Mouse (Mus musculus) testis, adult 2 months (tissue): Measurements from ENCODE around the gene Efcab11.

ENCODE experiments used
- CTCF ChIP-seq: fragments of 200-500 bp; IDR thresholded peaks from 2 replicates; pipeline ENCODE4 v1.5.1; 2012; ENCODE audit warnings: low read depth, mild to moderate bottlenecking, inconsistent platforms, low read length, moderate library complexity; ENCODE audit not compliant: control insufficient read depth, insufficient read depth, insufficient replicate concordance
- POLR2A ChIP-seq: fragments of 200-500 bp; IDR thresholded peaks from 2 replicates; pipeline ENCODE4 v1.6.1; 2012; ENCODE audit warnings: low read depth, mild to moderate bottlenecking, inconsistent platforms, low read length, moderate library complexity; ENCODE audit not compliant: control insufficient read depth

- TF ChIP-seq CTCF = no peak
- no peak for TF ChIP-seq POLR2A
Observed at GRCm38 (mm10) chr12:99901973-99902866, 18.0 kb upstream of the Efcab11 start.
